Mouse (Mus musculus): Measurements from ENCODE around the gene Snrnp40.

DNA sequence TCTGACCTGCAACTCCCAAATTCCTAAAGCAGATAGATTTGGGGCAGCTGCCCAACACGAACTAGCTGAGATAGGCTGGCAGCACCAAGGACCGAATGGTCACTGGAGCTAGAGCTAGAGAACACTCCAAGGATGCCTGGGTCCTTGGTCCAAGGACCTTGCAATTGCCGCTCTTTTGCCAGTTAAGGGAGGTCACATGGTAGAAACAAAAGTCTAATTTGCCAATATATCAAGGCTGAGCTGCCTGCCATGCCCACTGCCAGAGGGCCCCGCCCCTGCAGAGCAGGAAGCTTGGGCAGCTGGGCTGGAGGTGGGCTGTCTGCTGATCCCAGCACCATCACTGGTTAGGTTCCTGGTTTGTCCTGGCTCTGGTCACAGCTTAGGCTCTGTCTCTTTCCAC lies 46.4 kb upstream of the Snrnp40 start:
- TF ChIP-seq CTCF (conservative IDR thresholded peaks at IDR 0.05 in 1 of 2, IDR thresholded peaks at IDR 0.05 in 1 of 2; ENCODE audit: low read depth in 2 of 2, low read length in 2 of 2) (no peak), POLR2A (IDR thresholded peaks at IDR 0.05; ENCODE audit: low read depth, low read length) (no peak), UBTF (IDR thresholded peaks at IDR 0.05; ENCODE audit: low read depth, low read length) (no peak), KAT2A (IDR thresholded peaks at IDR 0.05; ENCODE audit: insufficient replicate concordance, low read length) (no peak), MAFK (IDR thresholded peaks at IDR 0.05; ENCODE audit: insufficient replicate concordance, low read length) (no peak), NELFE (IDR thresholded peaks at IDR 0.05; ENCODE audit: low read depth, low read length) (no peak), ETS1 (conservative IDR thresholded peaks at IDR 0.05; ENCODE audit: low read depth, low read length) (no peak)

Measured in CH12.LX (cell line).